Mouse (Mus musculus): ENCODE measurements around the gene Gm20896. TPM values are rescaled to one million over a fixed set of nuclear protein-coding genes. Genes with fewer than 3 reads are reported as not detected.
"Not testable (repeated sequence)": the region's sequence is repeated elsewhere in the genome, so short reads cannot be mapped to it uniquely, and the experiment has no call there.

Gene Gm20896
- polyA plus RNA-seq (2012; ENCODE audit: insufficient read depth, insufficient read length, low replicate concordance, missing spikeins), result not detected in 2 replicates

DNA sequence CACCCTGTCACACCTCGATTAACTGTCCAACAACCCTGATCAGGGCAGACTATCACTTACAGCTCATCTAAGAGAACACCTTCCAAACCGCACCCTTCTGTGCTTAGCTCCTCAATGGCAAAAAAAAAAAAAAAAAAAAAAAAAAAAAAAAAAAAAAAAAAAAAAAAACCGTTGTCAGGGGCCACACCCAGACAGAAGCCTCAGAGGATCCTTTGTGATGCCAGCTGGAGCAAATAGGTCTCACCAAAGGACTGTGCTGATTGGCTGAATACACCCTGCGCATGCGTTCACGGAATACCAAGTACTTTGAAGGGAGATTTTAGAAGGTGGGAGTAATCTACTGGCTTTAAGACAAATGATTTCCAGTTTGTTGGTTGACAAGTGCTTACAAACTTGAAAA is at the start of gene Gm20896:
TSS of gene Gm20896 (minus strand) at position 101 of the 400 bp plus-strand sequence.
- 100% methylated on average over 2 of the region's 6 CpGs for WGBS
- not testable (repeated sequence) for H3K27ac ChIP-seq (ENCODE audit: insufficient read depth, low read depth, low read length); H3K4me1 ChIP-seq (ENCODE audit: control insufficient read depth, insufficient read depth, low read length); H3K4me3 ChIP-seq (ENCODE audit: insufficient read depth, low read depth, low read length)
